Mouse (Mus musculus) megakaryocyte, adult 5-6 weeks (primary cell): Measurements from ENCODE around the gene Amdhd2. TPM values are rescaled to one million over a fixed set of nuclear protein-coding genes. Genes with fewer than 3 reads are reported as not detected.
"Not testable (repeated sequence)": the region's sequence is repeated elsewhere in the genome, so short reads cannot be mapped to it uniquely, and the experiment has no call there.

ENCODE experiments used
- ATAC-seq: 2 replicates; pipeline ENCODE4 v1.8.0; 2016; ENCODE audit warnings: mild to moderate bottlenecking, inconsistent platforms; ENCODE audit not compliant: poor library complexity, severe bottlenecking
- total RNA-seq, 2 experiments: library from RNA; stranded (forward) in 1 of 2; stranded (reverse) in 1 of 2; fragments of 153-499, 151-499 nt in 1 of 2; fragments of 221-1000, 200-1000 nt in 1 of 2; gene quantifications; 2 replicates each; pipeline versions ENCODE4 v1.2.3 to v1.2.4; 2015 to 2017

The Amdhd2 gene
- total RNA-seq, 2 experiments from 2014 or later: 36.3 to 68.1 TPM

- no peak for ATAC-seq
These were observed 6.0 kb downstream of the Amdhd2 start for GRCm38 (mm10) chr17:24157526-24157925.

DNA sequence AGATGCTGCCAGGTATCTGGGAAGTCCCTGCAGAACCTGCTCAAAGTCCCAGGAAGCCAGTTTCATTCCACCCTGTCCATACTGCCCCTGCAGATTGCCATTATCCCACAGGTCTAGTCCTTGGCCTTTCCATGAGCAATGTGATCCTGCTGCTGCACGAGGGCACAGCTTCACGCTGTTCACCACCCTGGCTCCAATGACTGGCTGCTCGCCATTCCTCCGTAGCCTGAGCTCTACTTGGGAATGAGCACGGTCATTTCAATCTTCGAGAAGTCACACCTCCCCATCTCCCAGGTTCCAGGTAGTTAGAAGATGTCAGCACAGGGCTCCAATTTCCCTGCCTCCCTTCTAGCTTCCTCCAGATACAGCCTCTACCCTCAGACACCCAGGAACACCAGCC is 6.4 kb downstream of the Amdhd2 start:
- no peak for ATAC-seq

DNA sequence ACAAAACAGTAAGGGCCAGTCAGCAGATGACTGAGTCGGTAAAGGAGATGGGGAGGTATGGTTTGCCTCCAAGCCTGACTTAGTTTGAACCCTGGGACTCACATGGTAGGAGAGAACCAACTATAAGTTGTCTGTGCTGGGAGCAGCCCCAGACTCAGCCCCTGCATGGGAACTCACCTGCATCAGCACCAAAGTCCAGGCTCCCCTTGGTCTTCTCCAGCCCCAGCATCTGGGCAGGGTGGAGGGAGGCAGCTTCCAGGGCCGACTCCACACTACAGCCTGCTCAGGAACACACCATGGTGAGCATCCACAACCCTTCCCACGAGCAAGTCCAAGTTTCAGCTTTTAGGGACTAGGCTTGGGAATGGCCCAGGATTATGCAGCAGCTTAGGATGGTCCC is 7.2 kb downstream of the Amdhd2 start:
- ATAC-seq: no peak

- no peak for ATAC-seq
These were observed 7.8 kb downstream of the Amdhd2 start for GRCm38 (mm10) chr17:24155742-24156141.

DNA sequence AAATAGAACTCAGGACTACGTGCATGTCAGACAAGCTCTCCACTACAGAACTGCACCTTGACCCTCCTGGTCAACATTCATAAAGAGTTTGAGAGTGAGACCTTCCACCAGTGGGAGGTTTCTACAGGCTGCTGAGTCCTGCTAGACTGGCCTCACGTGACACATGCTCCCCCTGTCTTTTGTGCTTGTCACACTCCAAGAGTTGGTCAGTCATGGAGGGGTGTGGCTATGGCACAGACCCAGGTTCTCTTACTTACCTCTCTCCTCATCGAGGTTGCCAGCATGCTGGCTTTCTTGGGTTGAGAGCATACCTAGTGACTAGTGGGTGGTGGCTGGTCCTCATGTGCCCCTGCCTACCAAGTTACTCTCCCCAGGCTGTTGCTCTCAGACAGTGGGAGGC is 9.1 kb downstream of the Amdhd2 start:
- ATAC-seq: no peak

DNA sequence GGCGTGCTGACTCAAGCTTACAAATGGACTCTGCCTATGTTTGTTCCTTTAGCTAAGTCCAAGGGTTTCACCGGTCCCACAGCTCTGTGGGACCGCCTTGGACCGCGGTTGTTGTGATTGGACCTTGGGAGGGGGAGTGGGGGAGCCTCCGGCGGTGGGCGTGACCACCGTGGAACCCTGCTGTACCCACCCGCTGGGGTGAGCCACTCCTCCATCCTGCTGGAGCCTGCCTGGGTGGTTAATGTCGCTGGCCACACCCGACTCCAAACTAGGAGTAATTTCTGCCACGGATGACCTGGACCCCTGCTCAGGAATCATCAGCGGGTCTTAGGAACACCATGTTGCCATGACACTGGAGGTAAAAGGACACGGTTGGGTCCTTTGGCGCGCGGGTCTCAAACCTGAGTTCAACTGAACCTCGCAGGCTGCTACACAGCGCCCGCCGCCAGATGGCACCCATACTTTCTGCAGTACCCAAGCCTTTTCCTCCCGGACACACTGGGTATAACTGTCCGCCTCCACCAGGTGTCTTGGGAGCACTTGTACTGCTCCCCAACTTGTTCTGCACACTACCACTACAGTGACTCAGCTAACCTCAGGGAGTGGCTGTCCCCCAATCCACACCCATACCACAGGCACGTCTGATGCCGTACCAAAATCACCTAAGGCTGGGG is 11.5 kb downstream of the Amdhd2 start:
- peak; percentile 98 for ATAC-seq

DNA sequence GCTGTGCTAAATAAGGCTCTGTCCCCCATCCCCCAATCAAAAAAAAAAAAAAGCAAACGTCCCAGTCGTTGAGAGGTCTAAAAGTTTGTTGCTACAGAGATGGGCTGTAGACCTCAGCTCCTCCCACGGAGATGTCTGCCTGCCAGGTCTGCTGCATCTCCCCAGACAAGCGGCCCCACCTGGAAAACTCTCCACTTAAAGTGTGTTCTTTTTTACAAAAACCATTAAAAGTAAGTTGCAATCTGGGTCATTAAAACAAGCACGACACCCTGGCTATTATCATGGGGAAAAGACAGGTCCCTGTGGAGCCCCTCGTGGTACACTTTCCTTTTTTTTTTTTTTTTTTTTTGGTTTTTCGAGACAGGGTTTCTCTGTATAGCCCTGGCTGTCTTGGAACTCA is 12.2 kb downstream of the Amdhd2 start:
- ATAC-seq: no peak

GRCm38 (mm10) chr17:24150824-24151223 is 12.7 kb downstream of the Amdhd2 start, which contains the start of gene Pdpk1:
Pdpk1 (minus strand) TSS chr17:24150924.
- ATAC-seq: no peak

DNA sequence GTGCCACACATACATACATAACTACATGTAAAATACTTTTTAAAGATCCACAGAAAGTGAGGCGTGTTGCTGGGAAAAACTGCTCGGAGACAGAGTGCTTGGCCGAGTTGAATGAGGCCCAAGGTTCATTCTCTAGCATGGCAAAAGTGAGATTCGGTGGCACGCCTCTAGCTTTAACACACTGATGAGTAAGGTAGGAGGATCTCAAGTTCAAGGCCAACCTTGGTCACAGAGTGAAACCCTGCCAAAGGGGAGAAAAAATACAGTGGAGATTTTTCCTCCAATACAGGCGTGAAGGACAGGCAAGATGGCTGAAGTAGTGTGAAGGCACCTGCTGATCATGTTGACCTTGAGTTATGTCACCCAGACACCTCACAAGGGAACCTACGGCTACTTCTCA is 14.1 kb downstream of the Amdhd2 start:
- ATAC-seq: no peak

- no peak for ATAC-seq
These were observed 20.7 kb downstream of the Amdhd2 start for GRCm38 (mm10) chr17:24142897-24143296.

- ATAC-seq: peak; percentile 98
These were observed 22.1 kb downstream of the Amdhd2 start for GRCm38 (mm10) chr17:24141425-24141920.

DNA sequence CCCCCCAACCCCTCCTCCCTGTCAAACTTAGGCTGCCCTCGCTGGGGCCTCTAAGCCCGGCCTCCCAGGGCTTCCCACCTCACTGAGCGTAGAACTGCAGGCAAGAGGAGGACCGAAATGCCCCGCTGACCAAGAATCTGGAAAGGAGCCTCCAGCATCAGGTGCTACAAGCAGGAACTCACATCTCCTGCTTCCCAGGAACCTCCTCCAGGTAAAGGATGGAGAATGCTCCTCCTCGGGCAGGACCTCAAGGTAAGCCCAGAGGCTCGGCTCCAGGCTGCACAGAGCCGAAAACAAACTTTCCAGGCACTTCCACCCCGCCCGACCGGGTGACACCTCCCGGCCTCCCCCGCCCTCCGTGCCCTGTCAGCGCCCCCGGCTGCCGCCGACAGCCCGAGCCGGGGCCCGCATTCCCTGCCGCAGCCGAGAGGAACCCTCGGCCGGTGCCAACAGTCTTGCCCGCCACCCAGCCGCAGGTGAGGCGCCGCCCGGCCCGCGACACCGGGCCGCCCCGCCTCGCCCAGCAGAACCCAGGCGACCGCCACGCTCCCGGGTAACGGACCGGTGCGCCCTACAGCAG is 22.6 kb downstream of the Amdhd2 start:
- no peak for ATAC-seq

DNA sequence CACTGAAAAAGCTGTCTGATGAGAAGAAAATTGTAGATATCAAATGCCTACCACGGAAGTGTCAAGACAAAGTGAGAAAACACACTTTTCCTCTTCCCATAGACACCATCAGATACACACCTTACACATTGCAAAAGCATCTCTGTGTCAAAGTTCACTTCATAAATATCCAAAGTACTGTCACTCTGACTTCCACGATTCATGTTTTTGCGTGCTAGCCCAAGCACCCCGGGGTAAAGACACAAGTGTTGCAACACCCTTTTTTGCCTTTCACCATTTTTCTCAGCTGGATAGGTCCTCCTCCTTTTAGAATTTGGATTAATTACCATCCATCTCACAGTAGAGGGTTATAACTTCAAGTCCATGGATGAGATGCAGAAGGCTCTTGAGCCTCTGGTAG is 23.6 kb downstream of the Amdhd2 start:
- ATAC-seq: no peak

DNA sequence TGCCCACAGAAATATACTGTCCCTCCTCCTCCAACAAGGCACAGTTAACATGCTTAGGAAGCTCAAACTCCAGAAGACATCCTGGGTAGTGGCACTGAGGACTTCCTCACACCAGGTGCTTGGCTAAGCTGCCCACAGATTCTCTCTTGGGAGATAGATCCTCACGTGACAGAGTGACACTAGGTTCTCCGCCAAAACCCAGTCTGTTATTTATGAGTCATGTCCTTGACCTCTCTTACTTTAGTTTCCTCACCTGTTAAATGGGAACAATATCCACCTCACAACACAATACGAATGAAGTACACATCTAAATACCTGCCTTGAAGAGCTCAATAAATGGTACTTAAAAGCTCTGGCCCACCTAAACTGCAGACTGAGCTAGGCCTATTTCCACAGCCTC is 24.3 kb downstream of the Amdhd2 start:
- no peak for ATAC-seq

DNA sequence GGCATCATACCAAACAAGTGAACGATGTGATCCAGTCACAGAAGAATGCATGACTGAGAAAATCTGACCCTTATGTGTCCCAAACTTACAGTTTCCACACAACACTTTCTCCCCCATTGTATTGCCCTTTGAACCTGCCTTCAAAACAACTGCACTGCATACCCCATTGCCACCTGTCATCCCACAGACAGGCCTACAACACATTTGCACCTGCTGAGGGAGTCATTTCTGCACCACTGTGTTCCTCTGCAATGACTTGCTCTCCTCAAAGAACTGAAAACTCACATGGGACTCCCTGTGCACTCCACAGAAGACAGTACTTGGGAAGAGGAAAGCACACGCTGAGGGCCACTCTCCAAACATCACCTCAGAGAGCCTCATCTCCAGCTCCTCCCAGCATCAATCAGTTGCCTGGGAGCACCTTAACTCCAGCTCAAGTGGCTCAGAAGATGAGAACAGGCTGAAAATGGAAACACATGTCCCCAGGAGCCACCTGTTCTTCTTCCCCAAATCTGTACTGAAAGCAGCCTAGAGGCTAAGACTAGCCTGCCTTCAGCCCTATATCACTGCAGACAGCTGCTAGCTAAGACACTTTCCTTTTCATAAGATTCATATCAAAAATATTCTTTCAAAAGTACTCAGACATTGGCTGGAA is 26.2 kb downstream of the Amdhd2 start:
- no peak for ATAC-seq

- no peak for ATAC-seq
These were observed 29.5 kb downstream of the Amdhd2 start for GRCm38 (mm10) chr17:24134062-24134461.

- not testable (repeated sequence) for ATAC-seq
These were observed 30.6 kb downstream of the Amdhd2 start for GRCm38 (mm10) chr17:24132919-24133318.

DNA sequence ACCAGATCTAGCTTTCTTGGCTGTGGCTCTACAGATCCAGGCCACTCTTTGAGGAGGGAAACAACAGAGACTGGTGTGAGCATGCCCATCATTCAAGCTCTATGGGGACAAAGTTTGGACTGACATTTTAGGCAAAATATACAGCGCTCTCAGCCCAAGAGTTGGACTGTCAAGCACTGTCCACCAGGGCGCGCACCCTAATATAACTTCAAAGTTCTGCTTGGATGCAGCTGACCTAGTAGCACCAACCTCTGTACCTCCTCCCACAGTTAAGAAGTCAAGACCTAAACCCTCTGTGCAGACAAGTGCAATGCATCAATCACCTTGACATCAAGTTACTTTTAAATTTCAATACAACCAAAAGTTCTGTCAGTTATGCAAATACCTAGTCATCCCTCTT is 32.0 kb downstream of the Amdhd2 start:
- no peak for ATAC-seq

DNA sequence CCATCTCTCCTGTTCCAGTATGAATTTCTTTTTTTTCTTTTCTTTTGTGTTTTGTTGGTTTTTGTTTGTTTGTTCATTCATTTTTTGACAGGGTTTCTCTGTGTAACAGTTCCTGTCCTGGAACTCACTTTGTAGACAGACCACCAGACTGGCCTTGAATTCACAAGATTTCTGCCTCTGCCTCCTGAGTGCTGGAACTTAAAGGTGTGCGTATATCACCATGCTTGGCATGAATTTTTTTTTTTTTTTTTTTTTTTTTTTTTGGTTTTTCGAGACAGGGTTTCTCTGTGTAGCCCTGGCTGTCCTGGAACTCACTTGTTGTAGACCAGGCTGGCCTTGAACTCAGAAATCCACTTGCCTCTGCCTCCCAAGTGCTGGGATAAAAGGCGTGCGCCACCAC is 34.3 kb downstream of the Amdhd2 start:
- not testable (repeated sequence) for ATAC-seq

DNA sequence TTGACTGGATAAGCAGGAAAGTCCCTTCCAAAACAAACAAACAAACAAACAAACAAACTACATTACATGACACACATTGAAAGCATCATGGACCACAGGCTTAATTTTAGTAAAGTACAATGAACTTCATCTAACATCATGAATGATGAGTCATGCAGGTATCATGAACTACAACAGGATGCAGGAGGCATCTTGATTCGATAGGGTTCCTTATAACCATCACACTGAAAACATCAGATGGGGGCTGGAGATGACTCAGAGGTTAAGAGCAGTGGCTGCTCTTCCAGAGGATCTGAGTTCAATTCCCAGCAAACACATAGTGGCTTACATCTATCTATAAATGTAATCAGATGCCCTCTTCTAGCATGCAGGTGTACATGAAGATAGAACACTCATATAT is 36.0 kb downstream of the Amdhd2 start:
- no peak for ATAC-seq

- no peak for ATAC-seq
These were observed 36.8 kb downstream of the Amdhd2 start for GRCm38 (mm10) chr17:24126801-24127200.

DNA sequence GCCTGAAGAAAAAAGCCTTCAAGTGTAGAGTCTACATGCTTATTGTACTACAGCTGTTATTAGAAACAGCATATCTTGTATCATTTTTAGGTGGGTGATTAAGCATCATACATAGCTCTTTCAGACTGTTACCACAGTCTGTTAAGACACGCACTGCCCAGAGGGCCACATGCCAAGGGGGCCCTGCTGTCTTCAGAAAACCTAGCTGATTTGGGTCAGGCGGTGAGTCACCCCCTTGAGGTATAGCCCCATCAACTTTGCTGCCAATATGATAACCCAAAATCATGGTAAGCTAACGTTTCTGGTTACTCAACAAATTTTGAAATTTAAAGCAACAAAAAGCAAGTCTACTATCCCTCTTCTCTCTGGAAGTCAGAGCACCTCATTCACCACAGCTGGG is 44.1 kb downstream of the Amdhd2 start:
- no peak for ATAC-seq
